Mouse (Mus musculus) right cerebral cortex, postnatal 25 days (tissue): Measurements from ENCODE around the gene Olfr1323.

Experiments used
- DNase-seq: peaks from one replicate; pipeline ENCODE4 v3.0.0; 2022

Gene Olfr1323

DNA sequence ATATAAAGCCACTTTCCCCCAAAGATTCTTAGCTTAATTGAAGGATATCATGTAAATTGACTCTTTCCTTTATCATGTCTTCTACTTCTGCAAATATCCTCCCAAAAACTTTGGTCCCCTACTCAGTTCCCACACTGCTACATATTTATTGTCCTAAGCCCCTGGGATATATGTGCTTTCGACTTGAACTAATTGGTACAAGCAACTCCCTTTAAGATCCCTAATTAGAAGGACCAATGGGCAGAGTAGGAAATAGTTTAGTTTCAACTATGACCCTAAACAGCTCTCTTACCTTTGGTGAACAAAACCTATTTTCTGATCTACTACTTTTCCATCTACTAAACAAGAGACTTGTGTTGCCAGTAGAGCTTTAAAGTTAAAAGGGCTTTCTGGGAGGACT lies at the start of gene Olfr1323:
Olfr1323 (minus strand) TSS at position 101 of the 400 bp plus-strand sequence.
- no peak for DNase-seq

DNA sequence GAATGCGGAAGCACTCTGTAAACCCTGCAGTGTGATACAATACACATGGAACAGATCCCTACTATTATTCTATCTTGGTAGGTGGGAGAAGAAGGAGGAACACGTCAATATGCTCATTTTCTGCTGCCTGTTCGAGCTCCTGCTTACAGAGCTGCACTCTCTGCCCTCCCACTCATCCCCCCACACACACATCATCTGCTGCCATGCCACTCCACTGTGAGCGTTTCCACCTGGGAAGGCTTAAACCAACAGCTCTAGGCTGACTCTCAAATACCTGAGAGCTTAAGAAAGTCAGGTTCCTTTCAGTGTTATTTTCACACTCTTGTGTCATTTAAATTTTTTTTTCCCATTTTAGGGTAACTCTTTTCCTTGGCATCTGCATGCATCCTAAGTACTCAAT lies 6.9 kb downstream of the Olfr1323 start:
- no peak for DNase-seq
